Mouse (Mus musculus) cortical plate, adult 2 months (tissue): ENCODE results near the gene Rbm15.

Experiments
- CTCF ChIP-seq: fragments of 200-500 bp; IDR thresholded peaks from 2 replicates; pipeline ENCODE4 v1.5.1; 2011; ENCODE audit warnings: mild to moderate bottlenecking, control low read depth, low read length; ENCODE audit not compliant: insufficient read depth; ENCODE audit errors: extremely low read depth
- POLR2A ChIP-seq: fragments of 200-500 bp; IDR thresholded peaks from 2 replicates; pipeline ENCODE4 v1.6.1; 2011; ENCODE audit warnings: mild to moderate bottlenecking, low read length, control low read depth; ENCODE audit not compliant: insufficient read depth; ENCODE audit errors: extremely low read depth

DNA sequence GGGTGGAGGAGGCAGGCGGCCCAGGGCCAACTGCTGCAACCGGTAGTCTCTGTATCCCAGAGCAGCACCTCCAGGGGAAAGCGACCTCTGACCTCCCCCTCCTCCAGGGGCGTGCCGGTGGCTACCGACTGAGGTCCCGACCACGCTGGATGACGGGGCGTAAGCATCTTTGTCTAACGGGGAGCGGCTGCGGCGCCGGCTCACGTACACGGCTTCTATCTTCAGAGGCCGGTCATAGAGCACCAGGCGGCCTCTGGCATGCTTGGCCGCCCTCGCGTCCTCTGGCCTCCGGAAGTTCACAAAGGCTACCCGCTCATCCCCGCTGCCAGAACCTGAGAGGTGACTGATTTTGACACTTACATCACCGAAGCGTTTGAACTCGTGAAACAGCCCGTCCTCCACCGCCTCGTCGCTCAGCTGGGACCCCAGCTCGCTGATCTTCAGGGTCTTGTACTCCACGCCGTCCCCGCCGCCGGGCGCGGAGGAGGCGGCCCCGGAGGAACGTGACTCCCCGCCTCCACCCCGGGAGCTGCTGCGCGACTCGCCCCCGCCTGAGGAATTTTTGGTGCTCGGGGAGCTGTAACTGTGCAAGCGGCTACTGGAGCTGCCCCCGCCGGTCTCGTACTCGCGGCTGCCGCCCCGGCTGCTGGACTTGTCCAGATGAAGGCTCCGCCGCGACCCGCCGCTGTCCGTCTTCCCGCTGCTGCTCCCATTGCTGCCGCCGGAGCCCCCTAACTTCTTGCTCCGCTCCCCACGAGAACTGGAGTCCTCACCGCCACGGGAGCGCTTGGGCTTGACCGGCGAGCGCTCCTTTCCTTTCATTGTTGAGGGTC is 1.1 kb downstream of the Rbm15 start:
- no peak for TF ChIP-seq POLR2A
- TF ChIP-seq CTCF: no peak
